Mouse (Mus musculus) mesoderm, embryonic 11.5 days (tissue): ENCODE data around the gene Adam12.
A peak's percentile ranks its signal among the peaks of the same experiment; 100 is the strongest.

Source experiments
- DNase-seq: peaks from one replicate; pipeline ENCODE4 v3.0.0-alpha.2; 2012; ENCODE audit warnings: low read depth, low spot score

The Adam12 gene

DNA sequence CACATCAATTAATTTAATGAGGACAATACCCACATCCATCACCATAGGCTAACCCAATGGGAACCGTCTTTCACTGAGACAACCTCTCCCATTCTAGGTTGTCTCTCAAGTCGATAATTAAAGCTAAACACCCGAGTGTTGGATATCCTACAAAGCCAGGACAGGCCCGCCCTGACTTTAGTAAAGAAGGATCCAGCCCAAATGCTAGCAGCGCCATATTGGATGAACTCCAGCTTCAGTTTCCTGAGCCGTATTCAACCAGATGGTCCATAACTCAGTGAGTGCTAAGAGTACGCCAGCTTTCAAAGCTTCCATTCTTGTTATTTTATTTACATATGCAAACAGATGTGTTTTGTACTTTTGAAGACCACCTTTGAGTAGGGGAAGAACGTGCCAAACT lies 81.6 kb downstream of the Adam12 start:
- DNase-seq = no peak

DNA sequence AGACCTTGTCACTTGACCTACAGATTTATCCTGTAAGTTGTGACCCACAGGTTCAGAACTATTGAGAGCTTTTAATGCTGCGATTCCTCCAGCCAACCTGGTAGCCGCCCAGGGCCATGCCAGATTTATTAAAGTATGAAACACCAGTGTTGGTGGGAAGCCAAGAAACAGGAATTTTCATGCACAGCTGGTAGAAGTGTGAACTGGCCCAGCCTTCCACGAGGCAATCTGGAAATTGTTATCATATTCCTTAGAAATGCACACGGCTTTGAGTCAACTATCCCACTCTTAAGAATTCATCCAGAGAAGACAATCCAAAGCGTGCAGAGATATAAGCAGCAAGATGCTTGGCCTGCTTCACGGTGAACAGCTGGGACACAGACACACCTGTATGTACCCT lies 82.6 kb downstream of the Adam12 start:
- DNase-seq = no peak

DNA sequence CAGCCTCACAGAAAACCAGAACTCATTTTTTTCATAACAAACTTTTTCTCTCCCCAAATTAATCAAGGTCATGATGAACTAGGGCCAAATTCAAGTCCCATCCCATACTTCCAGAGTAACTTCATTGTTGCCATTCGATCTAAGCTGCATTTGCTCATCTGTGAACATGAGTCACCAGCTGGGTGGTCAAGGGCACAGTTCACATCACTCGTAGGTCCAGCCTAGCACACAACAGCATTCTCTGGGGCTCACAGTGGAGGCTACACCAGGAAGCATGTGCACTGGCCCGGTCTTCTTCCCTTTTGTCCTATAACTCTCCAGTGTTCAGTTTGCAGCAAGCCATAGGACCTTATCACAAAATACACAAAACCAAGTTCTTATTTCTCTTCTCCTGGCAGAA lies 84.4 kb downstream of the Adam12 start:
- no peak for DNase-seq

DNA sequence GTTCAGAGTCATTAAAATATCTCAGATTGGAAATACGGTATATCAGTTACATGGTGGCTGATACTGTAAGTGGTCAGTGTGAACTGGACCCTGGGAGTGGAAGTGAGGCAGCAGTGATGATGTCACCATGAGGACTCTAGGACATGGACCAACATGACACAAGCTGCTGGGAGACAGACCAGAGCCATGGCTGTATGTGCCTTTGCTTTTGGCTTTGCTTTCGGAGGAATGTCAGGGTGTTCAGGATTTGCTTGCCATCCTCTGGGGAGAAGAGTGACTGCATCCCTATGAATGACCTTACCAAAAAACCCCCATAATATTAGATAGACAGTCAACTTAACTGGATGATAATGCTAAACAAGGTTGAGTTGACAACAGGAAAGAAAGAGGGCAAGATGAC lies 85.1 kb downstream of the Adam12 start:
- no peak for DNase-seq

DNA sequence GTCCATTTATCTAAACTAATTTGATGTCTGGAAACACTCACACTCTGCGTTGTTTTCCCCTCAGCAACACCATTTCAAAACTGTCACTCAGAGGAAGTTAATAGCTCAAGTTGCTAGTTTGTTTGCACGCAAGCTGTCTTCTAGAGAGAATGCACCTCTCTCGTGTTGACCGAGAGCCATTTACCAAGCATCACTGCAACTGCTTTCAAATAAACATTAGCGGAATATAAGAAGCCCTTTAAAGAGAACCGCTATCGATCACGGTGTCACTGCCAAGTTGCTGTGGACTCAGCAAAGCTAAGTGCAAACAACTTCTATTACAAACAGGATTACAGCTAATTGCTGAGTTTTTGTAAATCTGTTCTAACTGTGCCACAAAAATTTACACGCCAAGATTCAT lies 87.8 kb downstream of the Adam12 start:
- DNase-seq = no peak

DNA sequence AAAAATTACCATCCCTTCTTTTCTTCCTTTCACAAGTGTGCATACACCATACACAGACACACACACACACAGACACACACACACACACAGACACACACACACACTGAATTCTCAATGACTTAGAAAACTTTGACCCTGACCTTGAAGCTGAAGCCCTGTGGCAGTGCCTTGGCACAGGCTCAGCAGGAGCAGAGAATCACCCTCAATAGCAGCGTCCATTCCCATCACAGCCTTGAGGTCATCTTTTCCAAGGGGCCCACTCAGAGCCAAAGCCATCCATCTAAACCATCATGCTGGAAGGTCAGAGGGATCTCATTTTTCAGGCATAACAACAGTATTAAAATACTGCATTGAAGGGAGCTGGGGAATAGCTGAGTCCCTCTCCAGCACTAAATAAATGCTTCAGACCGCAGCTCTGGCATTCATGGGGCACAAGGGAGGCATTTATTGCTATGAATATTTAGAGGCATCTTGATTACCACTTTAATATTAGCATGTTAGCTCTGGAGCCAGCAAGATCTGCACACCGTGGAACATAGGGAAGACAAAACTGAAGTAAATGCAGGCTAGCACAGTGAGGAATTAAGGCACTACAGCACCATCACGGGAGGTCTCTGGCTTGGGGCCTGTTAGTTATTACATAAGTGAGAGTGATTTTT lies 92.5 kb downstream of the Adam12 start:
- peak; percentile 53 for DNase-seq

DNA sequence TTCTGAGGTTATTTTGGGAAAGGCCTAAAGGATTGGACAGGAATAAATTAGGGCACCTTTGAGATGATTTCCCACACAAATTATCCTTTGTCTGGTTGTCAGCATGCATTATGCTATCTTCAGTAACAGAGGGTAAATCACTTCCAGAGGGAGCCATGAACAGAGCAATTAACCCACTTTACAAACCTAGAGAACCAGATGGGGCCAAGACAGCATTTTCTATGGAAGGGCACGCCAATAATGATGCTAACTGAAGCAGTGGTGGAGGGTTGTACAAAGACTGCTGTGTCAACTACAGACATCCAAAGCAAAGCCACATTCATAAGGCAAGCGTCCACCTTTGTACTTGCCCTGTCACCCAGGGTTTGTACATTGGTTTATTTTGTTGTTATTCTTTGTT lies 99.6 kb downstream of the Adam12 start:
- peak; percentile 59 for DNase-seq

DNA sequence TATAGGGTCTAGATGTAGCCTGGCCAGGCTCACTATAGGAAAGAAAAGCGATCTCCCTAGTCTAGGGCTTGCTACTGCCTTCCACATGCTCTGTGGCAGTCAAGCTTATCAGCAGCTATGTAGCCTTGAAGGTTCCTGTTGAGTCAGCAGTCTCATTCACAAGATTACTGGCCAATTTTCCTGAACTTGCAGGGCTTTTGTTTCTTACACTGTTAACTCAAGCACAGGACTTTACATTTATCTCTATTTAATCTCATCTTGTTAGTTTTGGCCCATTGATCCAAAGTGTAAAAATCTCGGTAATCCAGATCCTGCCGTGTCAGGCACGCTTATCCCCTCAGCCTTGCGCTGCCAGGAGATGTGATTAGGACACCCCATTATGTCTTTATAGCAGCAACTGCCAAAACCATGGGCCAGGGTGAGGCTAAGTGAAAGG lies 103.8 kb downstream of the Adam12 start:
- DNase-seq = no peak

DNA sequence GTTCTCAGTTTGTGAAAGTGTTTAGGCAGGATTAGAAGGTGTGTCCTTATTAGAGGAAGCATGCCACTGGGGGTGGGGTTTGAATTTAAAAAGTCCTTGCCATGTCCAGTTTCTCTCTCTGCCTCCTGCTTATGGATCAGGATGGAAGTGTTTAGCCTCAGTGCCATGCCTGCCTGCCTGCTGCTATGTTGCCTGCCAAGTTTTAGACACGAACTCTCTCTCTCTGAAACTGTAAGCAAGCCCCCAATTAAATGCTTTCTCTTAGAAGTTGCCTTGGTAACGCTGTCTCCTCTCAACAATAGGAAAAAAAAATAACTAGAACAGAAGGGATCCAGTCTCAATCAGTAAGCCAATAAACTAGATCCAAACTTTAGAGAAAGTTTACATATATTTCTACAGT lies 110.5 kb downstream of the Adam12 start:
- DNase-seq = no peak

DNA sequence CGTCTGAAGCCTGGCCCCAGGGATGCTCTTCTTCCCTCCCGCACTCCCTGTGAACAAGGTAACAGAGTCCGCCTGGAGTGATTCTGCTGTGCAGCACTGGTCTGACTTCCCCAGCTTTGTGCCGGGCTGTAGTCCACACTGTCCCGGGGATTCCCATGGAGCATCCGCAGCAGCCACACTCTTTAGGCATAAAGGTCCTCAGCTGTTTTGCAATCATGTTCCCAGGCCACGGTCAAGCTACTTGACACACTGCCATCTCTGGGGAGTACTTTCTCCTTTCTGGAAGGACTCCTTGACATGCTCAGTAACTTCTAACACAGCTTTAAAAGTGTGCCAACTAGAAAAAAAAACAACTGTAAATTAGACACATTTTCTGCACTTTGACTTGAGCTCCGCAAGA lies 116.5 kb downstream of the Adam12 start:
- DNase-seq = no peak

DNA sequence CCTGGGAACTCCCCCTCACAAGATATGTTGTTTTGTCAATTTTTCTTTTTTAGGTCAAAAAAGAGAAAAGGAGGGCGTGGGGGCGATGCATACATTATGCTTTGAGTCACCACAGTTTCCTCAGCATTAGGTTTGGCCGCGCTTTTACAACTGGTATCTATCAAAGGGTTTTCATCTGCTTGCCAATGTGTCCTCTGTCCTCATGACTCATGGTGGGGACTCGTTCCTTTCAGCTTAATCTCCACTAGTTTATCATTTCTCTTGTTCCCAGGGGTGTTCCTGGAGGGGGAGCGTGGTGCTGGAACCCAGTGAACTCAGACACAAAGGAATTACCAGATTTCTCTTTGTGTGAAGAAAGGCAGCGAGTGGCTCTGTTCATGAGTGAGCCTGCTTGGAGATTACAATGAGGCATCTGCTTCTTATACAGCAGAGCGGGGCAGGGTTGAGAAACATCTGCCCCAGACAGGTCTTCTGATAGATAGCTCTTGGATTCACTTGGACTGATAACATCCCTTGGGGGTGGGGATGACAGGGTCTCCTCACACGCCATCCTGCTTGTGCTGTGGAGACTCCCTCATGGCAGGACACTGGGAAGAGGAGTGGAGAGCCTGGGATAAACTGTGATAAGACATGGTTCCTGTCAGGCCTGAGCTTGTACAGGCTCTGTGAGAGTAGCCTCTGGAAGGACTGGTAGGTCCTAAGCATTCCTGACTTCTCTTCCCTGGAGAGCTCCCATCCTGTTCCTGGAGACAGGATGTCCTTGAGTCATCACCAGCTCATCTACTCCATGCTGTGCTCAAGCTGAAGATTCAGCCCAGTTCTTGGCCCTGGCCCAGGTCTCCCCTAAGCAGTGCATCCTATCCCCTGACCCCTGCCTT lies 117.4 kb downstream of the Adam12 start:
- DNase-seq = peak; percentile 38

DNA sequence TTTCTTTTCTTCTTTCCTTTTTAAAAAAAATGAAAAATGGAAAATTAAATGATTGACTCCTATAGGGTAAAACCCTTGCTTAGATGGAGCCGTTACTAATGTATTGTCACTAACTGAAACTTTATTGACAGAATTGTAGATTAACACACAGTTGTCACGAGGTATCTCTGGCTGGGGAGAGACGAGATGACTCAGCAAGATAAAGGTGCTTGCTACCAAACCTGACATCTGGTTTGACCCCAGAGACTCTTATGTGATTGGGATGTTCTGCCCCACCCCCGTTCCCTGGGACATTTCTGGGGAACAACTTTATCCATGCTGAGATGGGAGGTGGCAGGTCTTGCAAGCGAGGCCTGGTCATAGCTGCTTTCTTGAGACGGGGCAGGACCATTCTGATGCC lies 118.1 kb downstream of the Adam12 start:
- no peak for DNase-seq

DNA sequence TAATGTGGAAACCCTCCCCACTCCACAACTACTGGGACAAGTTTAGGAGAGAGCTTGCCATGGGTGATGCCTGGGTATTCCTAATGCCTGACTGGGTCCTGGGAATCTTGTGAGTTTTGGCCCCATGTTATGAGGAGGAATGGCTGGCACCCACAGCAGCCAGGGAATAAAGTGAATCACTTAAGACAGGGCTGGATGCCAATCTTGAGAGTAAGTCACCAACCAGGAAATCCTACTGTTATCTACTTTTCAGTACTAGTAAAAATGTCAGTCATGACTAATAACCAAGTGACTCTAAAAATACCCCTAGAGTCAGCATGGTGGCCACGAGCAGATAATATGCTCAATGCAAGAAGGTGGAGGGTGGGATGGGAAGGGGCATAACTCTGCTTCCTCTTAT lies 121.8 kb downstream of the Adam12 start:
- no peak for DNase-seq

DNA sequence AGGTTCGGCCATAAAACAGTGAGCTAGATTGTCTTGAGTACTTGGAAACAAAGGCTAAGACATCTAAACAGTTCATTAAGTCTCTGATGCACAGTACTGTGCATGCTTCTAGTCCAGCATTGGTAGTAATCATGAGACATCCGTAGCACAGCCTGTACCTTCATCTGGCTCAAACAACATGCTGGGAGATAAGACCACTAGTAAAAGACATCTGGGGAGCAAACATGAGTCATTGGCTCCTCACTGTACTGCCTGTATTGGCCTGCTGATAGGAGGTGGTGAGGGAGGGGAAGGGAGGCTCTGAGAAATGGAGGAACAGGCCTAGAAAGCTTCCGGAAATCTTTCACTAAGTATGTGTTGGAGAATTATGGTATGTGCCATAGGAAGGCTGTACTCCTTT lies 124.1 kb downstream of the Adam12 start:
- no peak for DNase-seq

DNA sequence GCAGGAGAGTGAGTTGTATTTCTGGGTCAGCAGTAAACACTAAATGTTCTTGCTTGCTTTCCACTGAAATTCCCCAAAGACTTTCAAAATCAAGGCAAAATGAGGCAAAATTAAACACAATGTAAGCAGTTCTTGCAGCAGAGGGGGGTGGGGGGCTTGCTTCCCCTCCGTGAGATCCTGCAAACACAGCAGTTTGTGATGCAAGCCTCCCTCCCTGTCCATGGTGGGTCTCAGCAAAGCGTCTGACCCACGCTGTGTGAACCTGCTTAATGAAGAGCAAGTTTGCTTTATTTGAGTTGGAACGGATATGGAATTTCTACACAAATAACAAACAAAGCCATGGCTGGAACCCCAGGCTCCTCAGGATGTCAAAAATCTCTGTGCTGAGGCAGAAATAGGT lies 132.9 kb downstream of the Adam12 start:
- no peak for DNase-seq

DNA sequence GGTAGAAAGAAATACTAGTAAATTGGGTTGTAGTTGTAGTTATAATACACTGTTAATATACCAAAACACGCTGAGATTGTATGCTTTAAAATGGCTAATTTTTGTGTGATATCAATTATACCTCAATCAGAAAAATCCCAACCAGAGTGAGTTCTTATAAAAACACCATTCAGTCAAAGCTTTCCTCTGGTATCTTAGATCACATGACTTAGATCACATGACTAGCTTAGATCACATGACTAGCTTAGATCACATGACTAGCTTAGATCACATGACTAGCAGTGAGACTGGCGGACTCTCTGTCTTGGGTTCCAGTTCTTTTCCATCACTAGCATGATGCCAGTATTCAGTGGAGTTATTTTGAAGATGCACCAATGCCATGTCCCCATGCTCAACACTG lies 134.1 kb downstream of the Adam12 start:
- DNase-seq = no peak

DNA sequence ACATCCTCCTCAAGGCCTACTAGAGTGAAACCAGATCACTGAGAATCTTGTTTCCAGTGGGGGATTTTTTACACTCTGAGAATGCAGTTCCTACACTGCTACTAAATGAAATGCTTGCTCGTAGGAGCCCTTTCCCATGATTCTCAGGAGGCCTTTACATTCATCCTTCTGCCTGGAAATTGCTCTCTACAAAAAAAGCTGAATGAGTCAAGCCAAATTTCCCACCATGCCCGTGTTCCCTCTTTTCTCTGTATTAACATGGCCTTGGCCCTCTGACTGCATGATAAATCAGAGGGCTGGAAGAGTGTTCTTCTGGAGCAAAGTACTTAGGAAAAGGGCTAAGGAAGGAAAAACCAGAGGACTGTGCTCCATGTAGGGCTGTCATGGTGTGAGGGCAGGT lies 138.1 kb downstream of the Adam12 start:
- DNase-seq = no peak

DNA sequence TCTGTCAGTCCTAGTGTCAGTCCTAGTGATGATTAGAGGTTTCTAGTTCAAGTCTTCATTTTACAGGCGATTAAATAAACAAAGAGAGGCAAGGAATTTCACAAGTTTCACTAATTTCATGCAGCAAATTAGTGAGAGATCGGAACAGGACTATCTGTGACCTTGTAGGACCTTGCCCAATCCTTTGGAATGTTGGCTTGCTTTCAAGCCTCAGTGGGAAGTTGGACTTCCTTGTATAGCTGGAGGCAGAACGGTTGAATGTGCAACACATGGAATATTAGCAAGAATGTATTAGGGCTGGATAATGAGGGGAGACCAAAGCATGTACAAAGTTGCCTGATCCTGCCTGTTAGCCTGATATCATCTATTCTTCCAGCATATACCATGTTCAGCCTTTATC lies 141.2 kb downstream of the Adam12 start:
- no peak for DNase-seq

DNA sequence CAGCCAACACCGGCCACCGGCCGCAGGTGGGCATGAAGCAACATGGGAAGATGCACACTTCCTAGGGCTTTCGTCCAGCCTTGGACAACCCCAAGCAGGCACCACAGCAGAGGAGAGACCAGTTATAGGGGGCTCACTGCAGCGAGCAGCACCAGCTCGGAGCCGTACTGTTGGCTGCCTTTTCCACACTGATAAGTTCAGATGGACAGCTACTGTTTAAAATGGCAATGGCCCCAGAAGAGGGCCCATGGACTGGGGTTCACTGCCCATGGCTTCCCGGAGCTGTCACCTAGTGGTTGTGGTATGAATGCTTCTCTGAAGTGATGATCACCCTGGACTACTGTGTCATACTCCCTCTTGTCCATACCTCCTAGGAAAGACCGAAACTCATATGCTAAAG lies 141.7 kb downstream of the Adam12 start:
- no peak for DNase-seq

DNA sequence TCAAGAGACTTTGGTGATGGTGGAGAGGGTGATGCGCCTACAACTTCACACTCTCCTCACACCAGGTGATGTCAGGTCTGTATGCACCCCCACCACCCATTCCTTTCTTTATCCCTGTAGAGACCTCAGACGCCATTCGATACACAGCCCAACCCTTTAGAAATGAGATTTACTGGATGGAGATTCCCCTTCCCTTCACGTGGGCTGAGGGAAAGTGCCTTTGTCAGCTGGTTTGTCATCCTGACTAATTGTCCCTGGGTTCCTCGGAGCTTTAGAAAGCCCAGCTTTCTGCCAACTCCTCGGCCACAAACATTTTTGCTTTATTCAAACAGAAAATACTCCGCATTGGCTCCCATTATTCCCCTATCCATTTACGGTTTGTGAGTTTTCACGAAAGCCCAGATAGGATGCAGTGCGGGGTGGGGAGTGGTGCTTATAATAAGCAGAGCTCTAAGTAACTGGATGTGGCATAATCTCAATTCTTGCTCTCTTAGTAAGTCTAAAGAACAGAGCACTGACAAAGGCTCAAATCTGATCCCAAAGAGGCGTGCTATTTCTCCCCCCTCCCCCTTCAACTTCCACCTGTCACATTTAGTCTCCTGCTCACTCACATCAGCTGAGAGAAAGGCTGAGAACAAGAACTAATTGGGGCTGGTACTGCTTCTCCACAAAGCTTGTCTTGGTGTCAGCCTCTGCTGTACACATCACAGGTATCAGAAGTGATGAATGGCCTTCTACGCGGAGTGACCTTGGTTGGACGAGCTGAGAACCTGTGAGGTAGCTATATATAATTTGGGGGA lies 143.2 kb downstream of the Adam12 start:
- DNase-seq = no peak

DNA sequence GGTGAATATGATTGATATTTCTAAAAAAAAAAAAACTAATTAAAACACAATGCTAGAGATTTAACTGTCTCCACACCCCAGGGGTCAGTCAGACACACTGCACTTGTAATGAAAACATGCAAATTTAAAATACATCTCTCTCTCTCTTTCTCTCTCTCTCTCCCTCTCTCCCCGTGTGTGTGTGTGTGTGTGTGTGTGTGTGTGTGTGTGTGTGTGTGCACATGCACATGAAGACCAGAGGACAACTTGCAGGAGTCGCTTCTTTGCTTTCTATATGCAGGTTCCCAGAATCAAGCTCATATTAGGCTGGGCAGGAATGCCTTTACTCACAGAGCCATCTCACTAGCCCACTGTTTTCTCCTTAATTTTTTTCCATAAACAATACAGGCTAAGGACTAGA lies 146.6 kb downstream of the Adam12 start:
- DNase-seq = no peak

DNA sequence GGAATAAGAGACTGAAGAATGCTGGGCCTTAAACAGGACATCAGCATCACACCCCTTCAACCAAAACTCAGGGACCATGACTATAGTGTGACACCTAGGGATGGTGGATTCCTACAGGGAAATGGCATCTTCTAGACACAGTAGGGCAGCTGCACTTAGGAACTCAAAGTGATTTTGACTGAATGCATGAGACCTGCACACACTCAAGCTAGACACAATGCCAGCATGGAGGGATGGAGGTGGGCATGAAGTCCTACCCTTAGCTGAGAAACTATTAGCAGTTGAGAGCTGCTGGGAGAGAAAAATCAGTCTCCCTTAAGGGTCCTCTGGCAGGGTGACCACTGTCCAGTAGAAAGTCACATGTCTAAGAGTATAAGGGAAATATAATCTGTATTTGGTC lies 147.0 kb downstream of the Adam12 start:
- DNase-seq = no peak
